Mouse (Mus musculus) thymus, postnatal 10 days (tissue): Measurements from ENCODE around the gene Mgat4a.
"Not testable (repeated sequence)": the region's sequence is repeated elsewhere in the genome, so short reads cannot be mapped to it uniquely, and the experiment has no call there.

Experiments
- DNase-seq, 2 experiments: peaks; one replicate each; pipeline ENCODE4 v3.0.0; 2021; ENCODE audit warnings: low spot score in 2 of 2

Mgat4a gene

GRCm38 (mm10) chr1:37532533-37532840, 8.3 kb downstream of the Mgat4a start:
- no peak for DNase-seq

GRCm38 (mm10) chr1:37531654-37532532, 8.9 kb downstream of the Mgat4a start:
- DNase-seq, result no peak

DNA sequence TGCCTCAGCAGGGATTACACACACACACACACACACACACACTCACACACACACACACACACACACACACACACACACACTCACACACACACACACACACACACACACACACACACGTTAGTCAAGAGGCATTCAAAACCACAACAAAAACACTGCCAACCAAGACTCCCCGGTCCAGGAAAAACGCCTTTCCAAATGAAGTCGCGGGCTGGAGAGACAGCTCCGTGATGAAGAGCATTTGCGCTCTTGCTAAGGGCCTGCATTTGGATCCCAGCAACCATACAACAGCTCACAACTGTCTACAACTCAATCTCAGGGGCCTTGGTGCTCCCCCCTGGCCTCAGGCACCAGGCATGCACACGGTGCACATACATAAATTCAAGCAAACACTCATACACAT, 10.8 kb downstream of the Mgat4a start:
- DNase-seq, result no peak

GRCm38 (mm10) chr1:37526257-37526656, 14.6 kb downstream of the Mgat4a start:
- DNase-seq, result no peak

DNA sequence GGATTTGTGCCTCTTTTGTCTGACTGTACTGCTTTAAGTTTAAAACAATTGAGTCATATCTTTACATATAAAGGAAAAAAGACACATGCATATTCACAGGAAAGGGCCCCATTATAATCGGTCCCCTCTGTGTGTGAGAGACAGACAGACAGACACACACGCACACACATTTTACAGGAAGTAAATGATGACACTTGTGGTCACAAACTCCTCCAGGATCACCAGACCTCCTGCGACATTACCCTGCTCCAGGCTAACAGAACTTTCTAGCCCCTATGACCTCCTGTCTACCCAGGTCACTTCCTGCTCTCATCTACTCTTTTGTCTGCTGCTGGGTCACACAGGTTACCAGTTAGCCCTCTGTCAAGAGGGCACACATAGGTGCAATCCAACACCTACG, 16.1 kb downstream of the Mgat4a start:
- no peak for DNase-seq

GRCm38 (mm10) chr1:37524122-37524521, 16.7 kb downstream of the Mgat4a start:
- DNase-seq, result not testable (repeated sequence)

GRCm38 (mm10) chr1:37523548-37523947, 17.3 kb downstream of the Mgat4a start:
- not testable (repeated sequence) for DNase-seq

- no peak for DNase-seq
Observed at GRCm38 (mm10) chr1:37522101-37522500, 18.7 kb downstream of the Mgat4a start.

GRCm38 (mm10) chr1:37518791-37519190, 22.0 kb downstream of the Mgat4a start:
- no peak for DNase-seq

DNA sequence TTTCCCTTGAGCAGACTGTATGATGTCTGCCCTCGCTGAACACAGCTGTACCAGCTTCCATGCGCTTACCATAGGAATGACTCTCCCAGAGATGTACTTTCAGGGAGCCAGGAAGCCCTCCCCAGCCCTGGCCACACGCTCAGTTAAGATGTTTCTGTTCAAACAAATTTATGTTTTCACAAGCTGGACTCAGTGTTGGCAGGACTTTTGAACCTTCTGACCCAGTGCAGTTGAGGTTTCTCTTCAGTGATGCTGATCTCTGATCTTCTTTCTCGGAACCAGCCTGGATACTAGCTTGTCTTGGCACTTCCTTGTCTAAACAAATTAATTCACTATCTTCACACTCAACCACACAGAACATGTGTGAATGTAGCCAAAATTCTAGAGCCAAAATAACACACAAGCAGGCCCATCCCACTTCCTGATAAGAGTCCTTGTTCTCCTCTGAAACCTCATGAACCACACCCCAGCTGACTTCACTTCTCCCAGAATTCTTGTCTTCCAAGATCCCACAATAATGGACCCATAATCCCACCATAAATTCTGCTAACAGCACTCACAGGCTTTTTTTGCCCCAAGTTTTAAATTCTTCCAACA, 22.6 kb downstream of the Mgat4a start:
- DNase-seq, result no peak

DNA sequence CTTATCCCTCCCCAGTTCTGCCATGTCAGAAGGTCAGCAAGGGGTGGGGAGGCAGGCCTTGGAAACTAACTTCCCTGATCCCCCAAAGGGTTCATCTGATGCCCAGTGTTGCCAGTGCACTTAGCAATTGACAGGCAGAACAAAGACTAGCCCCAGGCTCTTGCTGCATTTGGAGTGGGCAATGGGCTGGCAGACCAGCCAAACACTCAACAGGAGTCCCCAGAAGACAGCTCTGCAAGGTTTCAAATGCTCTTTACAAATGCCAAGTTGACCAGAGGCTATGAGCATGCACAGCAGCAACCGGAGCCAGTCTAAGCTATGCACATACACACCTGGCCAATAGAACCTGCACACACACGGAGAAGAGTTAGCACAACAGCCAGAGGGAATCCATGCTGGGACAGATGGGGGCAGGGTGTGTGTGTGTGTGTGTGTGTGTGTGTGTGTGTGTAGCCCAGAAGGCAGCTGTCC, 27.8 kb downstream of the Mgat4a start:
- DNase-seq, result no peak

DNA sequence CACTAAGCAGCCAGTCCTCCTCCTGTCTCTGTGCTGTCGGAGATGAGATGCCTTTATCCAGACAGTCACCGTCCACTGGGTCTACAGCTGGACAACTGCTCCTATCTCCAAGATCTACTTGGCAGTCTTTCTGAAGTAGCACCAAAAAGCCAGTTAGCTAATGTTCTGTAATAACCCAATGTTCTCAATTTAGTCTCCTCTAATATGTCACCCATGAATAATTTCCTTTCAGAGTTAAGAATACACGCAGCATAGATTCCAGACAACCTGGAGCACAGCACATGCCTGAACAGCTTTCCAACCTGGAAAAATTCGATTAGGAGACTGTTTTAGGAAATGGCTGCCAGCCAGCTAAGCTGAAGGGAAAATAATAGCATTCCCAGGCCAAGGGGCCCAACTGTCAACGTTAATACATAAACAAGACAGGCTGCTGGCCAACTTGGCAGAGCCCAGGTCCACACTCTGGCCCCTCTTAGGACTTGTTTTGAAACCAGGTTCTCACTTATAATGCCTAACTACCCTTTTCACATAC, 28.6 kb downstream of the Mgat4a start:
- no peak for DNase-seq

- DNase-seq, result peak; percentile 61 to 65
Observed at GRCm38 (mm10) chr1:37510193-37510592, 30.6 kb downstream of the Mgat4a start.

- no peak for DNase-seq
Observed at GRCm38 (mm10) chr1:37509437-37509836, 31.4 kb downstream of the Mgat4a start.

DNA sequence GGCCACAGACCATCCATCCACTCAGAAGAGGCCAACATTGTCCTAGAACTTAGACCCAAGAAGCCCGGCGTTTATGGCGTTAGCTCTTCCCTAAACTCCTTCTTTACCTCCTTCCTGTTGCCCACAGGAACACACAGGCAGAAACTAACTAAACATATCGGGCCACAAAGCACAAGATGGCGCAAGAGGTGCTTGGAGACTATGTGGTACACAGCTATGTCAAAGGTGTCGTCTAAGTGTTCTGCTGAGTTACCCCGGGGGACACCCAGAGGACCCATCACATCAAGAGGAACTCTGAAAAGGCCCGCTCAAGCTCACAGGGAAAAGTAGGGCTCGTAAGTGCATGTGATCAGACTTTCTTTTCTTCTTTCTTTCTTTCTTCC, 35.5 kb downstream of the Mgat4a start:
- no peak for DNase-seq

DNA sequence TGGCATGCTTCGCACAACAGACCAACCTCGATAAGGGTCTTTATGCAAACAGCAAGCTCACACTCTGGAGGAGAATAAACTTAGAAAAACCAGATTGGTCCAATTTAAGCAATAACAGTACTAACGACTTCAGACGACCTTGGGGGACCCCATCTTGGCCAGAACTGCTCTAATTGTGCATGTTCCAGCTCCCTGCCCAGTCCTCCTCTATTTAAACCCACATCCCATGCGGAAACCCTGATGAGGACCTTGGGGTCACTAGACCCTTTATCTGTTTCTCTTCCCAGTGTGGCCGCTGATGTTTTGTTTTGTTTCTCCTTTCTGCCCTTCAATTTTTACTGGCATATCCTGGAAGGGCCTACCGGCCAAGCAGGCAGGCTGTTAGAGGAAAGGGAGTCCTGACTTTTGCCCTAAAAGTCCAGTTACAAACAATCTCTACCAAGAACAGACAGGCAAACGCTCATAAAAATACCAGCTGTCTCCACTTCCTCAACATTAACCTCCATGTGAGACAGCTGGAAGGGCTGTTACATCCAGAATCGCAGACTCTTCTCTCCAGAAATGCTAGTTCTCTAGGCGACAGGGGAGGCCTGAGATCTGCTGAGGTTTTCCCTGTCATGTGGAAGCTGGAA, 36.0 kb downstream of the Mgat4a start:
- no peak for DNase-seq

GRCm38 (mm10) chr1:37503656-37504055, 37.2 kb downstream of the Mgat4a start:
- DNase-seq, result no peak

GRCm38 (mm10) chr1:37502354-37502753, 38.5 kb downstream of the Mgat4a start:
- DNase-seq, result no peak

- DNase-seq, result no peak
Observed at GRCm38 (mm10) chr1:37500723-37501122, 40.1 kb downstream of the Mgat4a start.

- DNase-seq, result not testable (repeated sequence)
Observed at GRCm38 (mm10) chr1:37499395-37499794, 41.4 kb downstream of the Mgat4a start.

DNA sequence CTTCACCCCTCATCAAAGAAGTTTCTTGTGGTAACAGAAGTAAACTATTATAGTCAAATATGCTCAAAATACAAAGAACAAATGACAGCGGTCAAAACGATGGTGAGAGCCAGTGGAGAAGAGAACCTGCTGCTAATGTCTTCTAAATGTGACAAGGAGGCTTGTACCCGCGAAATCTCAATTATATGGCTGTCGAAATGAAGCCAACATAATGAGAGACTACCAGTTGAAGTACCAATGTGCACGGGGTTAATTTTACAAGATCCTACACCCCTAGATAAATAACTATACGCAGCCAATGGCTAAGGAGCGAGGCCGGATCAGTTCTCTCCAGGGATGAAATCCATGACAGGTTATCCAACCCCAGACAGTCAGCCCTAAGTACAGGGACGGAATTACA, 41.9 kb downstream of the Mgat4a start:
- DNase-seq, result no peak

DNA sequence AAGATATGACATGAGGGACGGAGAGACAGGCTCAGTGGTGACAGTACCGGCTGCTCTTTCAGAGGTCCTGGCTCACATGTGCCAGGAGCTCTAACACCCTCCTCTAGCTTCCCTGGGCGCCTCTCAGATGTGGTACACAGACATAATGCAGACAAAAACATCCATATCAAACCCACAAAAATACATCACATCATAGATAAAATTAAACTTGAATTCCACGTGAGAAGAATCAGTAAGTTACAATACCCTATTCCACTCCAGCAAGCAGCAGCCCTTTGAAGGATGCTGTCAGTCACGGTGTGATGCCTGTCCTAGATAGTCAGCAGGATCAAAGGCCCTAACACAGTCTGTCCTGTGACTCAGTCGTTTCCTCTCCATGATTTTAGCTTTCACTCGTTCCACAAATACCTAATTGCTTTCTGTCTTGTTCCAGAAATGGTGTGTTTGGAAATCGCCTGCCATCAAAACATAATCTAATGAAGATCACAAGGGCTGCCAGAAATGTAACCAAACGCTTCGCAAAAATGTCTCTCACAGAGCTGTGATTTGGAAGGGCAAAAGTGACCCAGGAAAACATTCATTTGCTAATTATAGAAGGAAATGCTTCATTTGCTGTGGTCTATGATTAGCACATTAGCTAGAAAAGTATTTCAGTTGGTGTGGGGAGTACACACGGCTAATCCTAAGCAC, 44.1 kb downstream of the Mgat4a start:
- no peak for DNase-seq
